Mouse (Mus musculus) right cerebral cortex, adult 18-20 months (tissue): Measurements from ENCODE around the gene Ctnna2.

Experiments
- DNase-seq: peaks from one replicate; pipeline ENCODE4 v3.0.0; 2022; ENCODE audit warnings: mixed read lengths

Gene Ctnna2

GRCm38 (mm10) chr6:77578612-77579011 is 400.9 kb downstream of the Ctnna2 start:
- DNase-seq: no peak

- no peak for DNase-seq
Measured at GRCm38 (mm10) chr6:77577585-77577984, 401.9 kb downstream of the Ctnna2 start.

DNA sequence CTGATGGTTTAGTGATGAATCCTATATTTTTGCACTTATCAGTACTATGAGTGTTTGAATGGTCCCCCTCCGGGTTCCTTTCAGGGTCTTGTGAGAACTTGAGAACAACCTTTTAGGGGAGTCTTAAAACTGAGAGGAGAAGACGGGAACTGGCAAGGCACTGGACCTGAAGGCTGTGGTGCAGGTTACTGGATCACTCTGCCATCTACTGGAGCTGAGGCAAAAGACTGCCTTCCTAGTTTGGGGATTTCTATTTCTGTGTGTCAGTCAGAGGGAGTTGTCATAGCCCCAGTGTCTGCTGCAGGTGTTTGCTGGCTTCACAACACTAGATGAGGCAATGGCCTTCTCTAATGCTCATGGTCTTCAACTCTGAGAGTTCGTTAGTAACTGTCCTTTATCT is 406.9 kb downstream of the Ctnna2 start:
- DNase-seq: peak; percentile 68

DNA sequence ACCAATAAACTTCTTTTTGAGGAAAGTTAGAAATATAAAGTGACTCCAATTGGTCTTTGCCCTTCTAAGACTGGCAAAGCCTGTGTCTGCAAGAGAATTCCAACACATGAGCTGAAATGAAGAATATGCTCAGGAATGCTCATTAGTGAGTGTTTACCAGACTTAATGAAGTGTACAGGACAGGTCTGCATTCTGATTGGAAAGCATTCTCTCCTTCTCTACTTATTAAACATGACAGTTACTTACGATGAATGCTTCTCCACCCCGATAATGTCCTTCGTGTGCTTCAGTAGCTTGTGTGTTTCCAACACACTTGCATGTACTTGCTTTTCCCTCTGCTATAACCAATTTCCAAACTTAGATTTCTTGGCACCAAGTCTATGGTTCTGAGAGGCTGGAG is 409.6 kb downstream of the Ctnna2 start:
- DNase-seq: no peak

DNA sequence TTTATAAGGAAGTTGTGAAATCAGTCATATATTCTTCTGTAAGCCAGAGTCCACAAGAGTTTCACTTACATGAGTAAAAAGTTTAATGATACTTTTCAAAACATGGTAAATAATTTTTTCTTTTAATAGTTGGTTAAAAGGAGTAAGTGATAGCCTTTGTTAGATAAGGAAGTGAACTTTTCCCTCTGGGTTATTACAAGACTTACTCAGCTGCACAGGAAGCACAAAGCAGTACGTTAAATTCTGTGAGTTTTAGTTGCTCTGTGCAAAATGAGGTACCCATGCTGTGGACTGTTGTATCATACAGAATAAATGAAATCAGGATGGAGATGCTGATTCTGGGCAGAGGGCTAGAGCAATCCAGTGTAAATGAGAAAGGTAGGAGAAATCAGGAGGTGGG is 423.3 kb downstream of the Ctnna2 start:
- no peak for DNase-seq

GRCm38 (mm10) chr6:77537055-77537807 is 442.3 kb downstream of the Ctnna2 start:
- DNase-seq: no peak

- no peak for DNase-seq
Measured at GRCm38 (mm10) chr6:77527636-77528035, 451.9 kb downstream of the Ctnna2 start.

DNA sequence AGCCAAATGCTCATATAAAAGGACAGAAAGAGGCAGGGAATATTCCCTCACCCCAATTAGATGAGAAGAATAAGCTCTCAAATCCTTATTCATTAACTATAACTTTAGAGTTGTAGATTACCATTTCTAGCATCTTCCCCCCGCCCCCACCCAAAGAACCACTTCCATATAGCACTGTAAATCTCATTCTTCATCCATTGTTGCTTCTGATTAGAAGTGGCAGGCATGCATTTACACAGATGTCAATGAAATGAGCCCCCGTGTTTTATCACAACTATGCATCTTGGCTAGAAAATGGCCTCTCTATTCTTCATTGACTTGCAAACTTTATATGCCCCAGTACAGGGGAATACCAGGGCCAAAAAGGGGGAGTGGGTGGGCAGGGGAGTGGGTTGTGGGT is 457.7 kb downstream of the Ctnna2 start:
- no peak for DNase-seq

- DNase-seq: no peak
Measured at GRCm38 (mm10) chr6:77516515-77516914, 463.0 kb downstream of the Ctnna2 start.

DNA sequence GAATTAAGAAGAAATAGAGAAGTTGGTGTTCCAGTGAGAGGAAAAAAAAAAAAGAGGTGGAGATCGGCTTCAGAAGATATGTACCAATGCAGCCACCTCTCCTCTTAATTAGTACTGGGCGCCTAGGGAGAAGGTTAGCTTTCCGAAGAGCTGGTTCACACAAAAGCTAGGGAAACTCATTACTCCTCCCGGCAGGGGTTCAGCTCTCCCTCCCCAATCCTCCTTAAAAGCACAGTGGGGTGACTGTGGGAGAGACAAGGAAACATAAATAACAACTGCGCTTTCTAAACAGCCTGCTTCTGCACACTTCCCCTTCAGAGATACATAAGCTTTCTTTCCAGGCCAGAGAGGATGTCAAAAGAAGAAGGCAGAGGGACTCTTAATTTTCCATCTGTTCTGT is 467.7 kb downstream of the Ctnna2 start:
- DNase-seq: no peak

GRCm38 (mm10) chr6:77491721-77492120 is 487.8 kb downstream of the Ctnna2 start:
- no peak for DNase-seq

DNA sequence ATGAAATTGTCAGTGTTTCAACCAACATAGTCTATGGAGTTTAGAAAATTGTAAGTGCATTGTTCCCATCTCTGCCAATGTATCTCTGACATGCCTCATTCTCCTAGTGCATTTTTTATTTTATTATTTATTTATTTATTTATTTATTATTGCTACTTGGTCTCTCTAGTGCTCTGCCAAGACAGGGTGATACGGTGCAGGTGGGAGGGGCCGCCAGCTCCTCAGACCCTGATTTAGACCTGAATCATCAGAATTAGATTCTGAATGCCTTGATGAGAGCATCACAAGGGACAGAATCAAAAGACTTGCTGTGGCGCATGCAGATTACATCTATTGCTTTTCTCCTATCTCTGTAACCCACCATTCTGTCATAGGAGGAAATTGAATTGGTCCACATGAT is 492.8 kb downstream of the Ctnna2 start:
- no peak for DNase-seq

- no peak for DNase-seq
Measured at GRCm38 (mm10) chr6:77482081-77482480, 497.4 kb downstream of the Ctnna2 start.

DNA sequence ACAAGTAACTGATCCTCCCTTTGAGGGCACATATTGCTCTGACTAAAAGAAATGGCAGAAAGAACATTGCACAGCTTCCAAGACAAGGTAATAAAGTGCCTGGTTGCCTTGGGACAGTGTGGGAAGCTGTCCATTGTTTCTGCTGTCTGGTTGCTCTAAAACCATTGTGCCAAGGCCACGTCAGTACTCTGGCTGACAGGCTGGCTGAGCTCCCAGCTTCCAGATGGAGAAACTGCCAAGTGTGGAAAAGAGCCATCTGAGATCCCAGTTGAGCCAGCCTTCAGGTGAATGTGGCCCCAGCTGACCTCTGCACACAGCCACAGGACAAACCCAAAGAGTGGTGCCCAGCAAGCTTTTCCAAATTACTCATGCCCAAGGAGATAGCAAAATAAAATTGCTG is 504.1 kb downstream of the Ctnna2 start:
- peak; percentile 74 for DNase-seq

GRCm38 (mm10) chr6:77473256-77473655 is 506.2 kb downstream of the Ctnna2 start:
- no peak for DNase-seq

GRCm38 (mm10) chr6:77468058-77468457 is 511.4 kb downstream of the Ctnna2 start:
- DNase-seq: no peak

- no peak for DNase-seq
Measured at GRCm38 (mm10) chr6:77462737-77463136, 516.8 kb downstream of the Ctnna2 start.

DNA sequence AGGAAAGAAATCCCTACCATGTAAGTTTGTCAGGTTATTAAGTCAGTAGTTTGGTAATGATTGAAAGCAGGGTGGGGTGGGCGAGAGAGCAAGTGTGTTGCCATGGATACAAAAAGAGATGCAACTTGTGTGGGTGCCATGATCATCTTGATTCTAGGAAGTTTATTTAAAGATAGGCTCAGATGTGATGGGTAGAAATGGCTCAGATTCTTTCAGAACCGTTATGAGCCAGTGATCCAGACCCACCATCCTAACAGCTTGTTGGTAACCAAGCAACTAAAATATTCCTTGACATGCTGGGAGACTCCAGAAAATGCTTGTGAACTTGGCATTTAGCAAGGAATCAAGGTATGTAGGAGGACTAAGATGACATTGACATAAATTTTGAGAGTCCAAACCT is 521.6 kb downstream of the Ctnna2 start:
- DNase-seq: peak; percentile 45

- peak; percentile 21 for DNase-seq
Measured at GRCm38 (mm10) chr6:77446861-77447260, 532.6 kb downstream of the Ctnna2 start.

- peak; percentile 71 for DNase-seq
Measured at GRCm38 (mm10) chr6:77443906-77444305, 535.6 kb downstream of the Ctnna2 start.

GRCm38 (mm10) chr6:77441051-77441450 is 538.4 kb downstream of the Ctnna2 start:
- DNase-seq: no peak

- no peak for DNase-seq
Measured at GRCm38 (mm10) chr6:77430381-77430780, 549.1 kb downstream of the Ctnna2 start.

DNA sequence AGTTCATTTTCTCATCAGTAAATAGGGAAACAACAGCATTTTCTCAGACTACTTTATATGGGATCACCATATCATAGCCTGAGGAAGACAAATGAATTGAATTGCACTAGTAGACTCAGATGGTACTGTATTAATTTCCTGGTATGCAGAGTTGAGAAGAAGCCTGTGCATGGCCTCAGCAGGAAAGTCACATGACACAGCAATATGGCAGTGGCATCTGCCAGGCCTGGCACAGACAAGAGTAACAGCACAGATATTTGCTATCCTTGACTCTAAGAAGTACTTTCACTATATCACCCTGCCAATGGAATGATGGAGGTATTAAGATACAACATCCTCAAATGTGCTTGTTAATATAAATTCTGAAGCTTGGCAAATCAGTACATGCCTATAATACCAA is 553.8 kb downstream of the Ctnna2 start:
- no peak for DNase-seq

- no peak for DNase-seq
Measured at GRCm38 (mm10) chr6:77424826-77425225, 554.7 kb downstream of the Ctnna2 start.

DNA sequence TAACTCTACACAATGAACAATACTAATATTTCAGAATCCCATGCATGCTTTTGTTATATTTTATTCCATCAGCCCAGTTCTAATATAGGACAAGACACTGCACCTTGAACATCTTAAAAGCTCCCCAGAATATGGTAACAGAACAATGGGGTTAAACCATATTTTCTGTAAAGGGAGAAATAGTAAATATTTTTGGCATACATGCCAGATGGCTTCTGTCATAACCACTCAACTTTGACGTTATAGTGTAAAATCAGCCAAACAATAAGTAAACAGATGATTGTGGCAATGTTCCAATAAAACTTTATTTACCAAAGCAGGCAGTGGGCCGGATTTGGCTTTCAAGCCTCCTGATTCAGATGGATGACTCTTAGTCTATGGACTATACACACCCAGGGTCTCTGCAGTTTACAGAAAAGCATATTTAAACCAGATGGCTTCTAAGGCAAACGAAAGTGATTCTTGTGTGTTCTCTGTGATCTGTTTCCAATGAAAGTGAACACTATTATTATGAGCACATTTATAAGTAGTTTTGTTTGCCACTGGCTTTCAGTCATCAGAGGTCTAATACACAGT is 557.8 kb downstream of the Ctnna2 start:
- DNase-seq: no peak
